Mouse (Mus musculus) kidney, postnatal 0 days (tissue): ENCODE measurements around the gene Prkca. TPM values are rescaled to one million over a fixed set of nuclear protein-coding genes. Genes with fewer than 3 reads are reported as not detected.

ENCODE experiments used
- ATAC-seq: fragments of 200-750 bp; cut with Nextera tagmentation; replicated peaks from 2 replicates; pipeline ENCODE4 v1.8.0; 2017; ENCODE audit warnings: low read depth, moderate number of reproducible peaks, moderate TSS enrichment, moderate library complexity; ENCODE audit not compliant: low FRiP score
- DNase-seq: peaks from one replicate; pipeline ENCODE4 v3.0.0-alpha.2; 2016; ENCODE audit warnings: low spot score
- H3K27ac ChIP-seq: fragments of 300-500 bp; sonication (generic); 2 replicates; pipeline ENCODE4 v1.5.1; 2014; ENCODE audit warnings: mild to moderate bottlenecking
- H3K27me3 ChIP-seq: fragments of 300-500 bp; sonication (generic); 2 replicates; pipeline ENCODE4 v1.6.1; 2014; ENCODE audit warnings: low read length, mixed read lengths; ENCODE audit not compliant: insufficient read depth
- H3K36me3 ChIP-seq: fragments of 300-500 bp; sonication (generic); 2 replicates; pipeline ENCODE4 v1.6.1; 2014; ENCODE audit warnings: low read length, mixed read lengths; ENCODE audit not compliant: insufficient read depth
- H3K4me1 ChIP-seq: fragments of 300-500 bp; sonication (generic); replicated peaks from 2 replicates; pipeline ENCODE4 v1.6.1; 2014; ENCODE audit warnings: antibody characterized with exemption, low read length, mixed read lengths; ENCODE audit not compliant: insufficient read depth
- H3K4me2 ChIP-seq: fragments of 300-500 bp; sonication (generic); 2 replicates; pipeline ENCODE4 v1.6.1; 2014; ENCODE audit warnings: mild to moderate bottlenecking, low read length, moderate library complexity, mixed read lengths
- H3K4me3 ChIP-seq: fragments of 300-500 bp; sonication (generic); replicated peaks from 2 replicates; pipeline ENCODE4 v1.5.1; 2014; ENCODE audit warnings: low read depth, low read length
- H3K9ac ChIP-seq: fragments of 300-500 bp; sonication (generic); 2 replicates; pipeline ENCODE4 v1.6.1; 2014; ENCODE audit warnings: low read depth, low read length
- H3K9me3 ChIP-seq: fragments of 300-500 bp; sonication (generic); replicated peaks from 2 replicates; pipeline ENCODE4 v1.6.1; 2016; ENCODE audit warnings: low read length, inconsistent platforms, mixed read lengths
- CTCF ChIP-seq: IDR thresholded peaks from 2 replicates; pipeline ENCODE4 v1.5.1; 2016; ENCODE audit warnings: antibody characterized with exemption, low read depth, mild to moderate bottlenecking, moderate library complexity
- WGBS: fragments of 180-500 bp; shearing (Covaris S2); extraction: QIAGEN DNeasy Blood & Tissue Kit; methylation state at CpG from one replicate; pipeline ENCODE4 v1.1.7; 2014; 5-methylcytosine and 5-hydroxymethylcytosine counted together
- polyA plus RNA-seq: library from polyadenylated mRNA; unstranded; fragments of >200 nt; fragmentation: Nextera tagmentation; extraction: Ambion mirVana; gene quantifications from 2 replicates; pipeline ENCODE4 v1.2.1, GENCODE M21; 2015

Prkca gene
- polyA plus RNA-seq, 1 experiment from 2014 or later = 9.3 TPM

DNA sequence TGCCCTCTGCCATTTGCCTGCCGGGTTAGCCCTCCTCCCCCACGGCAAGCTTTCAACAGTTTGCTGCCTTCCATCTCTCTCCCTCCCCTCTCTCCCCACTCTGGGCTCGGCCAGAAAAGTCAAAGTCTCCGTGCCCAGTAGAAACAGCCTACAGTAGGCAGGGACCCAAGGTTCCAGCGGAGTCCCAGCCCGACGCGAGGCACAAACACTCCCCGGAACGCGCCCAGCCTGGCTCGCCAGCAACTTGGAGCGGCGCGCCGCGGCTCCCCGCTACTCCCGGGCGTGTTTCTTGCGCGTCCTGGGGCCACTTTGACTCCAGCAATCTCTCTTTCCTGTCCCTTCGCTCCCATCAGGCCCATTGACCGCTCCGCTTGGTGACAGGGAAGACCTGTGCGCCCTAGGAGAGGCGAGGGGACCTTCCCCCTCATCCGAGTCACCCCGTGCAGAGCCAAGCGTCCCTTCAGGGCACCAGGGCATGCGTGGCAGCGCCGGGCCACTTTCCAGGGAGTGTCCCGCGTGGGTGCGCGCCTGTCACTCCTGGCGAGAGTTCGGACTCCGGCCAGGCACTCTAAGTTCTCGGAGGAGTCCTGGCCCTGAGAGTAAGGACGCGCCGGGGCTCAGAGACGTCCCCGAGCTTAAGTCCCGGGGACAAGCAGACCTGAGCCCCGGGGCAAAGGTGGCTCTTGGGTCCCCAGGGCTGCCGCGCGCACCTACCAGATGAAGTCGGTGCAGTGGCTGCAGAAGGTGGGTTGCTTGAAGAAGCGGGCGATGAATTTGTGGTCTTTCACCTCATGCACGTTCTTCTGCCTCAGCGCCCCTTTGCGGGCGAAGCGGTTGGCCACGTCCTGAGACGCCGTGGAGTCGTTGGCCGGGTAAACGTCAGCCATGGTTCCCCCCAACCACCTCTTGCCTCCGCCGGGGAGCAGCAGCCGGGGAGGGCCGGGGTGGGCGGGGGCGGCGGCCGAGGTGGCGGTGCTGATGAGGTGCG lies 653 bp downstream of the Prkca start, which contains the start of gene Apoh:
Gene Apoh (plus strand): TSS at position 574 of the 988 bp plus-strand sequence.
- Histone ChIP-seq H3K9ac (peak within 1 kb of the TSS; percentile 73), H3K27me3 (no peaks in the 10 kb centered on the region), H3K4me2 (peak within 1 kb of the TSS; percentile 99), H3K9me3 (no peaks in the 10 kb centered on the region), H3K27ac (peak within 1 kb of the TSS; percentile 67), H3K4me3 (peak within 1 kb of the TSS; percentile 82), H3K36me3 (no peaks in the 10 kb centered on the region), H3K4me1 (peaks cover 6% of the 10 kb centered on the region; the same call in 1 of the 2 replicates)
- under 1% methylated on average over 73 of the region's 75 CpGs for WGBS
- DNase-seq (peak; percentile 67), ATAC-seq (peak; percentile 22; the same call in 1 of the 2 replicates)
- no peak for TF ChIP-seq CTCF

DNA sequence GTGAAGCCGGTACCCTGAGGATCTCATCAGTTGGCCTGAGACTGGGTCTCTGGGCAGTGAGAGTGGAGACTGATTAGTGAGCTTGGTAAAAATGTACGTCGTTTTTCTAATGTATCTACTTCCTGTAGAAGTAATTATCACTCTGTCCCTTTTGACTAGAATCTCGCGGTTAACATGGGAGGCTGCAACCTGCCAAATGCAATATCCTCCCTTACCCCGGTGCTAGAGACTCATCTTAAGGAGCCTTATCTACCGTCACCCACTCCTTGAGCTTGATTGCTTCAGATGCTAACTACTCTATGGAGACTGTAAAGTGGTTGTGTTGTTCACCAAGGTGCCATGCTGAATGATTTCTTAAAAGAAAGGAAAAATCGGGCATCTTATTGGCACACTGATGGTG lies 1.9 kb downstream of the Prkca start:
- DNase-seq = no peak
- WGBS = 53% methylated on average over 8 of the region's 8 CpGs
- H3K36me3 ChIP-seq = no peaks in the 10 kb centered on the region
- 0 out of 2 replicates have a peak overlapping the region, but pooled peaks have one; percentile 82 for H3K4me3 ChIP-seq
- TF ChIP-seq CTCF = no peak
- peaks cover 9% of the 10 kb centered on the region; the same call in 1 of the 2 replicates for H3K4me1 ChIP-seq
- H3K27me3 ChIP-seq = no peaks in the 10 kb centered on the region
- peak overlapping the region; percentile 99 for H3K4me2 ChIP-seq
- no peaks in the 10 kb centered on the region for H3K9me3 ChIP-seq
- no peak for ATAC-seq
- H3K9ac ChIP-seq = no peak overlapping the region
- H3K27ac ChIP-seq = no peak overlapping the region

DNA sequence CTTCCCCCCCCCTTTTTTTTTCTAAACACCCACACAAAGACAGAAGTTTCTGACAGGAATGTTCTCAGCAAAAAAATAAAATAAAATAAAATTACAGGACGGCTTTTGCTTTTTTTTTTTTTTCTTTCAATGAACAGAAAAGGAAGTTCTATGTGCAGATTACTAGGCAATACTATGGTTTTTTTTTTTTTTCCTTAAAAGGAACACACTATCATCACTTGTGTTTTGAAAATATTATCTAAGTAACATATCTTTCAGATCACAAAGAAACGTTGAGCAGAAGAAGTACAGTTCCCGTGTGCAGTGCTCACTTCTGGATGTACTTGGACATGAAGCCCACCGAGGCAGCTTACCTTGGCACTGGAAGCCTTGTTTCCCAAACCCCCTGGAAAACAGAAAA lies 3.4 kb downstream of the Prkca start:
- no peak overlapping the region for H3K4me2 ChIP-seq
- TF ChIP-seq CTCF = no peak
- H3K9ac ChIP-seq = no peak overlapping the region
- H3K36me3 ChIP-seq = no peaks in the 10 kb centered on the region
- WGBS = 83% methylated on average over 4 of the region's 4 CpGs
- peaks cover 10% of the 10 kb centered on the region; the same call in 1 of the 2 replicates for H3K4me1 ChIP-seq
- no peaks in the 10 kb centered on the region for H3K9me3 ChIP-seq
- no peaks in the 10 kb centered on the region for H3K27me3 ChIP-seq
- no peak for ATAC-seq
- DNase-seq = no peak
- no peak overlapping the region for H3K27ac ChIP-seq
- no peak overlapping the region for H3K4me3 ChIP-seq

DNA sequence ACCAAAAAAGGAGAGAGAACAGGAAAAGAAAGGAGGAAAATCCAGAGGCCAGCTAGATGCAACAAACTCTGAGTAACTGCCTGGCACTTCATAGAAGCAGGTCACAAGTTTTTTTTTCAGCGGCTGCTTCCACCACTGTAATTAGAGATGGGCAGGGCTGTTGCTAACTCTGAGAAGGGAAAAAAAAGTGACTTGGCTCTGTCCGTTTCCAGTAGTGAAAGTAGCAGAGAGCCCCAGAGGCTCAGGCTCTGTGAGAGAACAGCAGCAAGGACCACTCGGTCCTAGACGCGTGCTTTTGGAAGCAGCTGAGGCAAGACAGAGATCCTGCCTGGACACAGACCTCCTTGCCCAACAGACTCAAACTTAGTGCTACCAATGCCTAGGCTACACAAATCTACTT lies 7.3 kb downstream of the Prkca start:
- Histone ChIP-seq H3K4me3 (no peak overlapping the region), H3K27ac (no peak overlapping the region), H3K4me2 (no peak overlapping the region), H3K9ac (no peak overlapping the region), H3K27me3 (no peaks in the 10 kb centered on the region), H3K4me1 (0 out of 2 replicates have a peak, but pooled peaks cover 11% of the 10 kb centered on the region), H3K9me3 (no peaks in the 10 kb centered on the region), H3K36me3 (no peaks in the 10 kb centered on the region)
- no peak for ATAC-seq
- peak; percentile 79 for DNase-seq
- TF ChIP-seq CTCF = no peak
- 28% methylated on average over 5 of the region's 5 CpGs for WGBS

DNA sequence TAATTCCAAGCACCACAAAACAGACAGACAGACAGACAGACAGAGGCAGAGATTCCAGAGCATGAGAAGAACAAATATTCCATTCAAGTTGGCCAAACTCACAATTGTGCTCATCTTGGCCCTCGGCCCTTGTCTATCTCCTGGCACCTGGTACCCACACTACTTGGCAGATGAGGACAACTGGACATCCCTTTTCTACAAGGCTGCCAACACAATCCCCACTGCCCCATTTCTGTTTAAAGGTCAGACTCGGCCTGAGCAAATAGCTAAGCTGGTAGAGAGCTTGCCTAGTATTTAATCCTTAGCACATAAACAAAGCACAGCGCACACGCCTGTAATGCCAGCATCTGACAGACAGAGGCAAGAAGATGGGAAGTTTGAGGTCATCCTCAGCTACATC lies 8.2 kb downstream of the Prkca start:
- Histone ChIP-seq H3K36me3 (no peaks in the 10 kb centered on the region), H3K4me1 (0 out of 2 replicates have a peak, but pooled peaks cover 9% of the 10 kb centered on the region), H3K27me3 (no peaks in the 10 kb centered on the region), H3K27ac (no peak overlapping the region), H3K4me3 (no peak overlapping the region), H3K9ac (no peak overlapping the region), H3K4me2 (no peak overlapping the region), H3K9me3 (no peaks in the 10 kb centered on the region)
- DNase-seq (no peak), ATAC-seq (no peak)
- TF ChIP-seq CTCF = no peak
- WGBS = 94% methylated on average over 4 of the region's 4 CpGs

DNA sequence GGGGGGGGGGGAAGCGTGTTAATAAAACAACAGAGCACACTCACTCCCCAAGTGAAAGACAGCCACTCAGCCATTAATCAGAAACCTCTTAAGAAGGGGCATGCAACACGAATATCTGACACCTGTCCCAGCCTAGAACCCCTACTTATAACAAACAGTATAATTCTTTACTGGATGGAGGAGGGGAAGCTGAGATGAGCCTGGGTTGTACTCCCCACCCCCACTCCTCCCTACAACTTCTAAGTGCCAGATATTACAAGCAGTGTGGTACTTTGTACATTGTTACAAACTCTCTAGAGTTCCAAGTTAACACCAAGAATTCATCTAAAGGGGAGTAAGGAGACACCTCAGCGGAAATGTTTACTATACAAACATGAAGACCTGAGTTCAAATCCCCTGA lies 9.1 kb downstream of the Prkca start:
- Histone ChIP-seq H3K27ac (no peak overlapping the region), H3K36me3 (no peaks in the 10 kb centered on the region), H3K9me3 (no peaks in the 10 kb centered on the region), H3K4me1 (0 out of 2 replicates have a peak, but pooled peaks cover 9% of the 10 kb centered on the region), H3K9ac (no peak overlapping the region), H3K4me3 (no peak overlapping the region), H3K4me2 (no peak overlapping the region), H3K27me3 (no peaks in the 10 kb centered on the region)
- ATAC-seq = no peak
- no peak for DNase-seq
- no peak for TF ChIP-seq CTCF
- 43% methylated on average over 2 of the region's 3 CpGs for WGBS
